ENCODE assay signal across 18 mouse cellular contexts in genomic region chr7:83661031-83661430, GRCm38 (mm10). TPM values are rescaled to one million over a fixed set of nuclear protein-coding genes. Genes with fewer than 3 reads are reported as not detected.
DNase-seq lines count a peak whose midpoint lies in the region; ATAC-seq and TF ChIP-seq lines count a peak whose summit lies in the region.
"Had no signal": no experiment of that assay in that cellular context is flagged by ENCODE, and none has a peak within 500 bp of the region (broad histone marks: within the 10 kb centered on the region; RNA-seq: fewer than 3 reads in every experiment).

No protein-coding gene starts in this region.

- peak; percentile 1; the same call in 1 of the 2 replicates for TF ChIP-seq EP300 in CH12.LX (IDR thresholded peaks at IDR 0.05; ENCODE audit: low read length)

- H3K9ac ChIP-seq in lung, embryonic 15.5 days, result no peak overlapping the region
- no peak overlapping the region for H3K9ac ChIP-seq in CH12.LX (ENCODE audit: insufficient read depth, low read depth)
- H3K9ac ChIP-seq: forebrain, embryonic 13.5 days; heart, embryonic 13.5 days; midbrain, embryonic 12.5 days had no signal

- peaks cover 5% of the 10 kb centered on the region; the same call in 1 of the 2 replicates for H3K4me1 ChIP-seq in lung, embryonic 15.5 days
- H3K4me1 ChIP-seq in CH12.LX (ENCODE audit: control insufficient read depth in 1 of 2, insufficient read depth in 2 of 2), result peaks cover 19 to 62% of the 10 kb centered on the region in 2 experiments
- H3K4me1 ChIP-seq: embryonic facial prominence, embryonic 10.5 days; forebrain, embryonic 13.5 days; heart, embryonic 13.5 days; midbrain, embryonic 12.5 days had no signal

- no peak for TF ChIP-seq CTCF in CH12.LX (conservative IDR thresholded peaks at IDR 0.05 in 1 of 2, IDR thresholded peaks at IDR 0.05 in 1 of 2; ENCODE audit: low read depth in 2 of 2, low read length in 2 of 2)

- DNase-seq in lung, adult 18-20 months, result no peak
- DNase-seq in CH12.LX (ENCODE audit: extremely low read depth), result peak; percentile 82
- peak; percentile 81 for DNase-seq in thymus, postnatal 14 days
- no peak for DNase-seq in adrenal gland, adult 8-10 months
- no peak for DNase-seq in urinary bladder, postnatal 36 days (ENCODE audit: low spot score in 2 of 2)
- DNase-seq in urinary bladder, postnatal 4 days (ENCODE audit: low spot score in 2 of 2), result no peak
- DNase-seq: adrenal gland, adult 2 months; cerebellum, adult 11-12 months; kidney, adult 9 months; kidney, postnatal 36 days; right cerebral cortex, adult 18-20 months had no signal

- no peak overlapping the region for H3K4me3 ChIP-seq in lung, embryonic 15.5 days
- peak overlapping the region in 2 of 3 experiments; percentile 24 to 35 for H3K4me3 ChIP-seq in CH12.LX (replicated peaks in 1 of 3; ENCODE audit: low read depth in 2 of 3, low read length in 2 of 3, poor library complexity in 1 of 3)
- H3K4me3 ChIP-seq: embryonic facial prominence, embryonic 10.5 days; forebrain, embryonic 13.5 days; heart, embryonic 13.5 days; midbrain, embryonic 12.5 days had no signal

- H3K36me3 ChIP-seq in lung, embryonic 15.5 days, result no peaks in the 10 kb centered on the region
- H3K36me3 ChIP-seq in CH12.LX (replicated peaks in 1 of 2; ENCODE audit: control insufficient read depth in 1 of 2, insufficient read depth in 1 of 2, low read length in 1 of 2), result peaks cover 0 to 2% of the 10 kb centered on the region in 2 experiments
- H3K36me3 ChIP-seq: embryonic facial prominence, embryonic 10.5 days; heart, embryonic 13.5 days; midbrain, embryonic 12.5 days had no signal

- in situ Hi-C loops in CH12.LX (cut with MboI; ENCODE audit: low pct_ligation_motif_present, low pct_unique_long_range_greater_than_20kb, low sequenced_read_pairs), result loop anchor here (25.0 kb wide), 1 partner anchor 226 kb away; the partner anchor contains the start of genes Mesd and Tlnrd1

- H3K27ac ChIP-seq in lung, embryonic 15.5 days, result no peak overlapping the region
- H3K27ac ChIP-seq in CH12.LX (ENCODE audit: insufficient read depth, low read depth), result peak overlapping the region; percentile 96
- H3K27ac ChIP-seq: embryonic facial prominence, embryonic 10.5 days; forebrain, embryonic 13.5 days; heart, embryonic 13.5 days; hindbrain, postnatal 0 days; midbrain, embryonic 12.5 days had no signal

- peak; percentile 49; the same call in 1 of the 2 replicates for ATAC-seq in lung, embryonic 15.5 days (ENCODE audit: borderline replicate concordance, extremely low read depth, low FRiP score, low TSS enrichment)
- peak; percentile 11; the same call in 1 of the 2 replicates for ATAC-seq in neutrophil, adult 5-6 weeks (ENCODE audit: extremely low read depth, insufficient number of reproducible peaks, low FRiP score, poor library complexity, severe bottlenecking)
- ATAC-seq: forebrain, embryonic 13.5 days; hindbrain, postnatal 0 days had no signal

- TF ChIP-seq POLR2A in CH12.LX (IDR thresholded peaks at IDR 0.05; ENCODE audit: low read depth, low read length), result no peak

- dilution Hi-C loops in CH12.LX (cut with MboI; ENCODE audit: extremely low pct_ligation_motif_present, extremely low pct_unique_long_range_greater_than_20kb, low sequenced_read_pairs), result no loop called here

- H3K27me3 ChIP-seq in lung, embryonic 15.5 days, result no peaks in the 10 kb centered on the region
- H3K27me3 ChIP-seq in CH12.LX (replicated peaks), result no peaks in the 10 kb centered on the region
- H3K27me3 ChIP-seq: forebrain, embryonic 13.5 days; heart, embryonic 13.5 days; midbrain, embryonic 12.5 days had no signal

- no peak overlapping the region for H3K4me2 ChIP-seq in lung, embryonic 15.5 days
- peak overlapping the region; percentile 18; the same call in 1 of the 2 replicates for H3K4me2 ChIP-seq in CH12.LX (ENCODE audit: insufficient read depth, low read depth, poor library complexity, severe bottlenecking)
- H3K4me2 ChIP-seq: forebrain, embryonic 13.5 days; heart, embryonic 13.5 days; midbrain, embryonic 12.5 days had no signal

- no peaks in the 10 kb centered on the region for H3K9me3 ChIP-seq in lung, embryonic 15.5 days
- peaks cover 14% of the 10 kb centered on the region for H3K9me3 ChIP-seq in CH12.LX (replicated peaks; ENCODE audit: low read length)
- H3K9me3 ChIP-seq: embryonic facial prominence, embryonic 10.5 days; forebrain, embryonic 13.5 days; heart, embryonic 13.5 days; midbrain, embryonic 12.5 days had no signal

- TF ChIP-seq RAD21 in CH12.LX (IDR thresholded peaks at IDR 0.05; ENCODE audit: low read depth, low read length), result no peak

- no peaks in the 10 kb centered on the region for H3K79me2 ChIP-seq in CH12.LX (replicated peaks; ENCODE audit: control insufficient read depth, extremely low read depth, insufficient read depth, poor library complexity, severe bottlenecking)

- 88% methylated on average over 10 of the region's 10 CpGs for WGBS in lung, embryonic 15.5 days

TF ChIP-seq in CH12.LX, 34 proteins besides CTCF, POLR2A, EP300 and RAD21:
- no peak for TF ChIP-seq RCOR1 (conservative IDR thresholded peaks at IDR 0.05; ENCODE audit: low read depth, low read length)
- peak; percentile 97 for TF ChIP-seq TCF12 (IDR thresholded peaks at IDR 0.05; ENCODE audit: low read depth, low read length)
- no peak for TF ChIP-seq KAT2A (IDR thresholded peaks at IDR 0.05; ENCODE audit: insufficient replicate concordance, low read length)
- no peak for TF ChIP-seq POLR2AphosphoS2 (IDR thresholded peaks at IDR 0.05; ENCODE audit: low read depth, low read length)
- peak; percentile 61 for TF ChIP-seq ETS1 (conservative IDR thresholded peaks at IDR 0.05; ENCODE audit: low read depth, low read length)
- TF ChIP-seq ZNF384 (IDR thresholded peaks at IDR 0.05; ENCODE audit: low read depth, low read length), result no peak
- peak; percentile 2; the same call in 1 of the 2 replicates for TF ChIP-seq SMC3 (IDR thresholded peaks at IDR 0.05; ENCODE audit: low read depth, low read length)
- TF ChIP-seq BHLHE40 (IDR thresholded peaks at IDR 0.05; ENCODE audit: low read depth, low read length), result peak; percentile 92
- TF ChIP-seq IRF4 (IDR thresholded peaks at IDR 0.05; ENCODE audit: low read depth, low read length), result 0 out of 2 replicates have a peak, but pooled peaks have one; percentile 37
- peak; percentile 62 for TF ChIP-seq MAX (IDR thresholded peaks at IDR 0.05; ENCODE audit: low read length)
- TF ChIP-seq MYC (IDR thresholded peaks at IDR 0.05; ENCODE audit: low read depth, low read length), result peak; percentile 52; the same call in 1 of the 2 replicates

RNA-seq across cellular contexts. Expression of gene Stard5, which starts 29.3 kb away (rescaled TPM):
- polyA plus RNA-seq in lung, embryonic 15.5 days (2015; fragmentation: Nextera tagmentation; extraction: Ambion mirVana), result 16.0 and 17.5 TPM in 2 replicates
- total RNA-seq in CH12.LX (2012; rRNA removed) (37.6 and 44.9 TPM in 2 replicates), CH12.LX (2014; rRNA removed) (30.1 and 31.7 TPM in 2 replicates)
- 33.1 and 39.2 TPM in 2 replicates for polyA plus RNA-seq in CH12.LX (2012; ENCODE audit: insufficient read length, low read depth)
- 49.9 and 57.6 TPM in 2 replicates for total RNA-seq in neutrophil, adult 5-6 weeks (2017)
- total RNA-seq in adrenal gland, adult 8-10 months (2022), result 10 to 100 TPM; 19.3 to 53.7 (median 29.3) TPM

Comparison
In these comparisons a context has a peak if more than half of its experiments do, and no peak if none do; other contexts are left out.
1. DNase-seq: peak in CH12.LX (single experiment) and thymus, postnatal 14 days (single experiment); none in lung, adult 18-20 months (0 of 2), adrenal gland, adult 8-10 months (single experiment), urinary bladder, postnatal 36 days (0 of 2) and urinary bladder, postnatal 4 days (0 of 2).